Mouse (Mus musculus): Measurements from ENCODE around the gene Ralbp1. TPM values are rescaled to one million over a fixed set of nuclear protein-coding genes. Genes with fewer than 3 reads are reported as not detected.

The Ralbp1 gene
- polyA plus RNA-seq, 2 experiments: 15.7 to 36.0 TPM

DNA sequence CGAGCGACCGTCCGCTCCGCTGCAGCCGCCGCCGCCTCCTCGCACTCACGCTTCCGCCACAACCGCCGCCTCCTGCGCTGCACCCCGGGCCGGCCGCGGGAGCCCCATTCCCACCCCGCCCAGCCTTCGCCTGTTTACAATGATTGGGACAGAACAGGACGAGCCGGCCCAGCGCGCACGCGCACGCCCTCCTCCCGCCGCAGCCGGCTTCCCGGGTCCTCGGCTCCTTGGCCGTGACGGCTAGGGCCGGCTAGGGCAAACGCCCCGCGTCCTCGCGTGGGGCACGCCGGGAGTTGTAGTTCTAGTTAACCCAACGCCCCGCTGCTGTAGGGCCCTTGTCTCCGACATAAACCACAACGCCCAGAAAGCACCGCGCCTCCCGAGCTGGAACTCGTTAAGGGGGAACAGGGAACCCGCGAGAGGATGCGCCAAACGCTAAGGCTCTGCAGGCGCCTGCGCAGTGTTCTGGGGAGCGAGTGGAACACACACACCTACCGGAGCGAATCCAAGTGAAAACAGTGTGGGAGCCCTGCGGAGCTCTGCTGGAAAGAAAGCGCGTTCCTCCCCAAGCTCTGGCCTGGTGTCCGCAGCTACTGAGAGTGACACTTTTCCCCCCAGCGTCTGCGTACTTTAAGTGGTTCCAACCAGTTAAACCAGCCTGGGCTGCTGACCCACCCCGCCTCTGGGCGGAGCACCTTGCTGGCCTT is 754 bp downstream of the Ralbp1 start:
- peak; percentile 97 for ATAC-seq (ENCODE audit: insufficient read depth)
- no peaks in the 10 kb centered on the region for H3K27me3 ChIP-seq (ENCODE audit: control insufficient read depth, insufficient read depth, low read length)
- WGBS (ENCODE audit: insufficient replicate concordance): under 1% methylated on average over 67 of the region's 67 CpGs
- H3K9me3 ChIP-seq (ENCODE audit: control insufficient read depth, low read length): no peaks in the 10 kb centered on the region
- H3K9ac ChIP-seq (replicated peaks): peak overlapping the region; percentile 79
- H3K36me3 ChIP-seq (replicated peaks; ENCODE audit: control insufficient read depth, insufficient read depth, low read depth): no peaks in the 10 kb centered on the region
- TF ChIP-seq CTCF (IDR thresholded peaks at IDR 0.05; ENCODE audit: low read depth) (peak; percentile 42; the same call in 1 of the 2 replicates), EP300 (IDR thresholded peaks at IDR 0.05; ENCODE audit: low read depth) (no peak; the same call in 1 of the 2 replicates)
- H3K27ac ChIP-seq: peak overlapping the region; percentile 90
- H3K4me2 ChIP-seq (ENCODE audit: low read depth): peak overlapping the region; percentile 100
- H3K4me3 ChIP-seq (ENCODE audit: insufficient read depth in 1 of 2, low read depth in 2 of 2, low read length in 2 of 2): peak overlapping the region; percentile 79 to 83
- H3K4me1 ChIP-seq (replicated peaks; ENCODE audit: control insufficient read depth in 2 of 2, insufficient read depth in 2 of 2, low read length in 1 of 2): peaks cover 9 to 16% of the 10 kb centered on the region in 2 experiments
- DNase-seq (ENCODE audit: low read depth in 3 of 3, low spot score in 3 of 3): peak; percentile 98 to 99 (median 99)

GRCm38 (mm10) chr17:65884061-65884669 is 1.4 kb downstream of the Ralbp1 start:
- DNase-seq (ENCODE audit: low read depth in 3 of 3, low spot score in 3 of 3) (peak in 1 of 3 experiments; percentile 29), ATAC-seq (ENCODE audit: insufficient read depth) (peak; percentile 15; the same call in 1 of the 2 replicates)
- peaks cover 9 to 16% of the 10 kb centered on the region in 2 experiments for H3K4me1 ChIP-seq (replicated peaks; ENCODE audit: control insufficient read depth in 2 of 2, insufficient read depth in 2 of 2, low read length in 1 of 2)
- no peaks in the 10 kb centered on the region for H3K27me3 ChIP-seq (ENCODE audit: control insufficient read depth, insufficient read depth, low read length)
- no peak for TF ChIP-seq CTCF (IDR thresholded peaks at IDR 0.05; ENCODE audit: low read depth)
- TF ChIP-seq EP300 (IDR thresholded peaks at IDR 0.05; ENCODE audit: low read depth): no peak
- H3K4me2 ChIP-seq (ENCODE audit: low read depth): peak overlapping the region; percentile 86
- H3K9ac ChIP-seq (replicated peaks): peak overlapping the region; percentile 78
- H3K4me3 ChIP-seq (ENCODE audit: insufficient read depth in 1 of 2, low read depth in 2 of 2, low read length in 2 of 2): peak overlapping the region; percentile 72 to 79
- WGBS (ENCODE audit: insufficient replicate concordance): under 1% methylated on average over 47 of the region's 56 CpGs
- H3K36me3 ChIP-seq (replicated peaks; ENCODE audit: control insufficient read depth, insufficient read depth, low read depth): no peaks in the 10 kb centered on the region
- no peaks in the 10 kb centered on the region for H3K9me3 ChIP-seq (ENCODE audit: control insufficient read depth, low read length)
- H3K27ac ChIP-seq: peak overlapping the region; percentile 61

DNA sequence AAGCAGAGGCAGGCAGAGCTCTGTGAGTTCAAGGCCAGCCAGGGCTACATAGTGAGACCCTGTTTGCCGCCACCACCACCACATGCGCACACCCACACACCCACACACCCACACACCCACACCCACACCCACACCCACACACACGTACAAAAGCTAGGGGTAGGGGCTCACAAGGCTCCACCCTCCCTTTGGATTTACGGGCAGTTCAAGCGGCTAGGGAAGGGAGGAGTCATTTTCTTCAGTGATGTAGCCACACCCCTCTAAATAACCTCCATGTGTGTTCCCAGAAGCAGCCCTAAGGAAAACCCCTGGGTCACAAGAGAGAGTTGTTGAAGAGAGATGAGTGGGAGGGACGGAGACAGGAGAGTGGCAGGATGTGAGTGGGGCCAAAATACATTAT is 8.6 kb downstream of the Ralbp1 start:
- no peak for ATAC-seq (ENCODE audit: insufficient read depth)
- no peaks in the 10 kb centered on the region for H3K9me3 ChIP-seq (ENCODE audit: control insufficient read depth, low read length)
- 55% methylated on average over 6 of the region's 6 CpGs for WGBS (ENCODE audit: insufficient replicate concordance)
- no peak for TF ChIP-seq CTCF (IDR thresholded peaks at IDR 0.05; ENCODE audit: low read depth)
- no peak for TF ChIP-seq EP300 (IDR thresholded peaks at IDR 0.05; ENCODE audit: low read depth)
- no peak for DNase-seq (ENCODE audit: low read depth in 3 of 3, low spot score in 3 of 3)
- no peak overlapping the region for H3K4me3 ChIP-seq (ENCODE audit: insufficient read depth in 1 of 2, low read depth in 2 of 2, low read length in 2 of 2)
- no peak overlapping the region for H3K4me2 ChIP-seq (ENCODE audit: low read depth)
- no peak overlapping the region for H3K9ac ChIP-seq (replicated peaks)
- no peaks in the 10 kb centered on the region; a peak in 1 of 4 replicates for H3K4me1 ChIP-seq (replicated peaks; ENCODE audit: control insufficient read depth in 2 of 2, insufficient read depth in 2 of 2, low read length in 1 of 2)
- no peak overlapping the region for H3K27ac ChIP-seq
- no peaks in the 10 kb centered on the region for H3K27me3 ChIP-seq (ENCODE audit: control insufficient read depth, insufficient read depth, low read length)
- H3K36me3 ChIP-seq (replicated peaks; ENCODE audit: control insufficient read depth, insufficient read depth, low read depth): no peaks in the 10 kb centered on the region

DNA sequence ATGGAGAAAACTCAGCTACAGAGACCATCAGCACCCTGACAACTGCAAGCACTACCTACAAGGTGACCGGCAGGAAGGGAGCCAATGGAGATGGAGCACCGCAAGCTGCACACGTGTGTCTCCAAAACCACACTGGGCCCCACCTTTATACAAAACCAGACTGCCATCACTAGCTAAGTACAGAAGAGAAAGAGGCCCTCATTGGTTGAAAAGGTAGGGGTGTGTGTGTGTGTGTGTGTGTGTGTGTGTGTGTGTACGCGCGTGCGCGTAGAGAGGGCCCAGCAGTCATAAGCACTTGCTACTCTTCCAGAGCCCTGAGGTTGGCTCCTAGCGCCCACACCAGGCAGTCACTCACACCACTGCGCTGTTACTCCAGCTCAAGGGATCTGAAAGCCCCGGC is 11.8 kb downstream of the Ralbp1 start:
- Histone ChIP-seq H3K27ac (no peak overlapping the region), H3K36me3 (replicated peaks; ENCODE audit: control insufficient read depth, insufficient read depth, low read depth) (no peaks in the 10 kb centered on the region), H3K4me2 (ENCODE audit: low read depth) (no peak overlapping the region), H3K9ac (replicated peaks) (no peak overlapping the region), H3K9me3 (ENCODE audit: control insufficient read depth, low read length) (no peaks in the 10 kb centered on the region), H3K4me3 (ENCODE audit: insufficient read depth in 1 of 2, low read depth in 2 of 2, low read length in 2 of 2) (no peak overlapping the region), H3K27me3 (ENCODE audit: control insufficient read depth, insufficient read depth, low read length) (no peaks in the 10 kb centered on the region), H3K4me1 (replicated peaks; ENCODE audit: control insufficient read depth in 2 of 2, insufficient read depth in 2 of 2, low read length in 1 of 2) (peaks cover 0 to 2% of the 10 kb centered on the region in 2 experiments; a peak in 2 of 4 replicates)
- ATAC-seq (ENCODE audit: insufficient read depth) (no peak), DNase-seq (ENCODE audit: low read depth in 3 of 3, low spot score in 3 of 3) (no peak)
- TF ChIP-seq EP300 (IDR thresholded peaks at IDR 0.05; ENCODE audit: low read depth): no peak
- TF ChIP-seq CTCF (IDR thresholded peaks at IDR 0.05; ENCODE audit: low read depth): no peak
- 85% methylated on average over 11 of the region's 11 CpGs for WGBS (ENCODE audit: insufficient replicate concordance)

- Histone ChIP-seq H3K27me3 (ENCODE audit: control insufficient read depth, insufficient read depth, low read length) (no peaks in the 10 kb centered on the region), H3K4me1 (replicated peaks; ENCODE audit: control insufficient read depth in 2 of 2, insufficient read depth in 2 of 2, low read length in 1 of 2) (peaks cover 0 to 2% of the 10 kb centered on the region in 2 experiments; a peak in 2 of 4 replicates), H3K27ac (no peak overlapping the region), H3K36me3 (replicated peaks; ENCODE audit: control insufficient read depth, insufficient read depth, low read depth) (no peaks in the 10 kb centered on the region), H3K9me3 (ENCODE audit: control insufficient read depth, low read length) (no peaks in the 10 kb centered on the region), H3K4me2 (ENCODE audit: low read depth) (no peak overlapping the region), H3K4me3 (ENCODE audit: insufficient read depth in 1 of 2, low read depth in 2 of 2, low read length in 2 of 2) (no peak overlapping the region), H3K9ac (replicated peaks) (no peak overlapping the region)
- no peak for ATAC-seq (ENCODE audit: insufficient read depth)
- TF ChIP-seq CTCF (IDR thresholded peaks at IDR 0.05; ENCODE audit: low read depth): no peak
- TF ChIP-seq EP300 (IDR thresholded peaks at IDR 0.05; ENCODE audit: low read depth): no peak
- DNase-seq (ENCODE audit: low read depth in 3 of 3, low spot score in 3 of 3): no peak
- WGBS (ENCODE audit: insufficient replicate concordance): 81% methylated on average over 4 of the region's 4 CpGs
Measured at GRCm38 (mm10) chr17:65873156-65873555, 12.4 kb downstream of the Ralbp1 start.
